Mouse (Mus musculus) embryo, embryonic 11.5 days (tissue): ENCODE results near the gene Alk.
"Not testable (repeated sequence)": the region's sequence is repeated elsewhere in the genome, so short reads cannot be mapped to it uniquely, and the experiment has no call there.

Experiments used
- DNase-seq: peaks from one replicate; pipeline ENCODE4 v3.0.0-alpha.2; 2012; ENCODE audit warnings: low read depth, low spot score

The Alk gene

DNA sequence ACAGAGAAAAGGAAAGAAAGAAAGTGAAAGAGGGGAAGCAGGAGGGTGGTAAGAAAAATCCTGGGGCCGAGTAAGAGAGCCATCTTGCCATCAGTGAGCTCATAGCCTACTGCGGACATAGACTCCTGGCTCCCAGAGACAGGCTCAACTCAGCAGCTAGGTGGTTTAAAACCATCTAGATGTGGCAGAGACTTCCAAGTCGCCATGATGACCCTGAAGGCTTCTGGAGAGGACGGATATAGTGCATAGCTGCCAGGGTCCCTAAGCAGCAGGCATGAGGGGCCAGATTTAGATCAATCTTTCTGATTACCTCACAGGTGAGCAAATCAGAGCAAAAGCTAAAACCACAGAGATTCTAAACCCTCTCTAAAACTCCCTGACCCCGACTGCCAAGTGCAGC, 76.9 kb downstream of the Alk start:
- DNase-seq = no peak

- DNase-seq = no peak
These were observed 78.1 kb downstream of the Alk start for GRCm38 (mm10) chr17:72526356-72526755.

- no peak for DNase-seq
These were observed 79.6 kb downstream of the Alk start for GRCm38 (mm10) chr17:72524839-72525238.

- no peak for DNase-seq
These were observed 81.4 kb downstream of the Alk start for GRCm38 (mm10) chr17:72523006-72523405.

DNA sequence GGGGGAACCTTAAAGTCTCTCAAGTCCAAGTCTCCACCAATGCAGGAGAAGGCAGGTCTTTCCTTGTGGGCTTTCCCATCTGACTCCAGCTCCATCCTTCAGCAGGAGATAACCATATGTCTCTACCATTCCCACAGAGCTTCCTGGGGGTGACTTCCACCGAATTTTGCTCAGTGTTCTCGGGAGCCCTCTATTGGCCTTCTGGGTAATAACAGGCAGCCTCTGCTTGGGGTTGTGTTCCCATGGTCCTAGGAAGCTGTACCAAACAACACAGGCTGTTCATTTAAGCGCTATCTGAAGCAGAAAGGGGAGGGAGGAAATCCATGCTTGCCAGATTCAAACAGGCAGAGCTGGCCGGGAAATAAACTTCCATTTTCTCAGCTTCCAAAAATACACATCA, 82.0 kb downstream of the Alk start:
- peak; percentile 31 for DNase-seq

DNA sequence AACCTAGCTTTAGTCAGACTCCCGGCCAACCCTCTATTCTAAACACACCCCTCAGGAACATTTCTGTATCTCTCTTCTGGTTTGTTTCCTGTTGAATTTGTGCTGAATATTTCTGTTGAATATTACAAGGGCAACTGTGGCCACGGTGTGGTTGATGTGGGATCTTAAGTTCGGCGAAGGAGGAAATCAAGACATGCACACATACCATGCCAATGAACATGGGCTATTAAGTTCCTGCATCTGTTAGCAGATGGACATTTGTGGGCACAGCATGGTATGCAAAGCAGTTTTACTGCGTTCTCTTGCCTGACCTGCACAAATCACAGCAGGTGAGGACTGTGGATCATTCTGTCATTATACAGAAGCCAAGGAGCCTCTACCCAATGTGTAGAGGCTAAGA, 83.1 kb downstream of the Alk start:
- no peak for DNase-seq

DNA sequence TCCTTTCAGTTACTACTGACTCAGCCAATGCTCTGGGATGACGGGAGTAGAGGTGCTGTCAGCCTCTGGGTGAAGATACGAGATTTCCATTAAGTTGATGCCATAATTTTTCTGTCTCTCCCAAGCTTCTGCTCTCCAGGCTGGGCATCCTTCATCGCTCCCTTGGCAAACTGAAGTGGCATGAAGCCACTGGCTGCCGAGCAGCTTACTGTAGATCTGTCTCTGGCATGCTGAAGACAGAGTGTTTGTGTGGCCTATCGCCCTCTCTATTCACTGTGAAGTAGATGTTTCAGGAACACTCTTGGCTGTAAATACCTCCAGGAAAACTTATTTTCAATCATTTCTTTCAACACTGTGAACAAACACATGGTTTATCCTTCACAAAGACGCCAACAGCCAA, 93.7 kb downstream of the Alk start:
- DNase-seq = no peak

GRCm38 (mm10) chr17:72508678-72509394, 95.6 kb downstream of the Alk start:
- DNase-seq = no peak

- DNase-seq = no peak
These were observed 99.2 kb downstream of the Alk start for GRCm38 (mm10) chr17:72505213-72505612.

DNA sequence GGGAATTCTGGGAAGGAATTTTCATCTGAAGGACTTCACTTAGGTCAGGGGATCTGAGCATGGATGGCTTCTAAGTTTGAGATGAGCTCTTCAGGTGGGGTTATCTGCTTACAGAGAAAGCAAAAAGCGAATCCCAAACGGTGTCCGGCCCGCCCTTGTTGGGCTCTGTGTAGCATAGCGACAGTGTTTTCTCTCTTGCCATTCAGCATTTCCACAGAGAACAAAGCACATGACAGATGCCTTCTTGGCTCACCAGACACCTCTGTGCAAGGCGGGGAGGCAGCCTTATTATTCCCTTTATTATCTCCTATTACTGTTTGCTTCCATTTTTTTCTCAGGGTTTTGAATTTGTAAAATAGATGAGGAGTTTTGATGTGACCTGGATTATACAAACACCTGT, 99.8 kb downstream of the Alk start:
- no peak for DNase-seq

GRCm38 (mm10) chr17:72495395-72495794, 109.0 kb downstream of the Alk start:
- DNase-seq = no peak

DNA sequence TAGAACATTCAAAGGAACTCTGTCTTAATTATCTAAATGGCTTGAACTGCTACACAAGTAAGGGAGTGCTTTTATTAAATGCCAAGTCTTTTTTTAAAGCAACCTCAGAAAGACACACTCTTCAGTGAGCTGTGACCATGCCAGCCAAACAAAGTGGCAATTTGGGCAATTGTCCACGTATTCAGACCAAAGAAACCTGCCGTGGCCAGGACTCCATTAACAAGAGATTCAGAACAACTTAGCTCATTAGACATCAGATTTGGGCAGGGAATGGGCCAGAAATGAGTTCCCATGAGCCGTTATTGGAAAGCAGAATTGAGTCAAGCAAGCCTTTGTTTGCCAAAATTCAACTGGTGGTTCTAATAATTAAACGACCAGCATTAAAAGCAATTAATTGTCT, 118.8 kb downstream of the Alk start:
- DNase-seq = no peak

- not testable (repeated sequence) for DNase-seq
These were observed 125.2 kb downstream of the Alk start for GRCm38 (mm10) chr17:72479260-72479659.

GRCm38 (mm10) chr17:72477889-72478405, 126.5 kb downstream of the Alk start:
- no peak for DNase-seq

GRCm38 (mm10) chr17:72476956-72477355, 127.5 kb downstream of the Alk start:
- DNase-seq = no peak

DNA sequence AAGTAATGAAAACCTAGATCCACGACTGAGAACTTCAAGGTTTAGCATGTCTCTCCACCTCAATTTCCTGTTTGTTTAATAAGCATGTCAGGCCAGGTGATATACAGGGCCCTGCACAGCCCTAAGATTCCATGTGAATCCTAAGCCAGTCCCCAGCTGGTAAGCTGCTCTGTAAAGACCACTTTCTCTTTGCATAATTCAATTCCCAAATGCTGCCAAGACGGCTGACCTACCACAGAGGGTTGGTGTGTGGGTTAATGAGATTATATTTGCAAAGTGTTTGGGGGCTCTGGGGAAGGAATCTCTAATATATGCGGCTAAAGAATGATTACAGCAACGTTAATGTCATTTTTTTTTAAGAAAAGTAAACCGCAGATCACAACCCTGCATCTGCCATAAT, 130.3 kb downstream of the Alk start:
- DNase-seq = no peak

DNA sequence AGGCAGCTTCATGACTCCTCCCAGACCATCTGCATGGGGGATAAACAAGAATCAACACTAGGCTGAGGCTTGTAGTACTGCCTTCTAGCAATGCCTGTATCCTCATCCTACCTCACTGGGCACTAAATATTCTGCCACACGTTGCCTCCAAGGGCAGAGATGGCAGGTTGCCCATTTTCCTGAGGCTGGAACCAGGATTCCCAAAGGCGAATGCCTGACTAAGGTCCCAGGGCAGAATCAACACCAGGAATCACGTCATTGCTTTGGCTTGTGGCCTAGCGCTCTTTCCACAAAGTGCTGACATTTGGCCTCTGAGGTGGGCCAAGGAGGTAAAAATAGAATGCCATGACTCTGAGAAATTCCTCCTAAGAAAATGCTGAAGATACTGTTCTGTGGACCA, 155.9 kb downstream of the Alk start:
- DNase-seq = no peak

GRCm38 (mm10) chr17:72445204-72446177, 158.9 kb downstream of the Alk start:
- no peak for DNase-seq

DNA sequence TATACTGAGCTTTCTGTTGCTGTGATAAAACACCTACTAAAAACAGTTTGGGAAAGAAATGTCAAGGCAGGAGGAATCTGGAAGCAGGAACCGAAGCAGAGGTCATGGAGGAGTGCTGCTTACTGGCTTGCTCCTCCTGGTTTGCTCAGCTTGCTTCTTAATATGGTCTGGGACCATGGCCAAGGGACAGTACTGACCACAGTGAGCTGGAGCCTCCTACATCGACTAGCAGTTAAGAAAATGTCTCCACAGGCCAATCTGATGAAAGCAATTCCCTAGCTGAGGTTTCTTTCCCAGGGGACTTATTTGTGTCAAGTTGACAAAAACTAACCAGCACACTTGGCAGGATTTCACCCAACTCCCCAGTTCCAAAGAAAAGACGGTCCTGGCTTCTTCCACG, 187.0 kb downstream of the Alk start:
- DNase-seq = no peak

- no peak for DNase-seq
These were observed 189.8 kb downstream of the Alk start for GRCm38 (mm10) chr17:72414676-72415075.

DNA sequence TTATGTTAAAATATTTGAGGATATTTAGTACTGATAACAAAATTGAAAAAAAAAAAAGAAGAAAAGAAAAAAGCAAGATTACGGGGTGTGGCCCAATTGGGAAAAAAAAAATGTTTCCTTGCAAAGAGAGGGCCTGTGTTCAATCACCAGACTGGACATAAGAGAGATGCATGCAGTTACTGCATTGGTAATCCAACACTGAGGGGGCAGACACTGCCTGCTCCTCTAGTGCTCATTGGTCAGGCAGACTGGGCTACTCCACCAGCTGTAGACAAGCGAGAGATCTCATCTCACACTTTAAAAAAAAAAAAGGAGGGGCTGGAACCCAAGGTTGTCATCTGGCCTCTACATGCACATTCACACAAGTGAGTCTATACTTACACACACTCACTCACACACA, 199.6 kb downstream of the Alk start:
- DNase-seq = no peak

DNA sequence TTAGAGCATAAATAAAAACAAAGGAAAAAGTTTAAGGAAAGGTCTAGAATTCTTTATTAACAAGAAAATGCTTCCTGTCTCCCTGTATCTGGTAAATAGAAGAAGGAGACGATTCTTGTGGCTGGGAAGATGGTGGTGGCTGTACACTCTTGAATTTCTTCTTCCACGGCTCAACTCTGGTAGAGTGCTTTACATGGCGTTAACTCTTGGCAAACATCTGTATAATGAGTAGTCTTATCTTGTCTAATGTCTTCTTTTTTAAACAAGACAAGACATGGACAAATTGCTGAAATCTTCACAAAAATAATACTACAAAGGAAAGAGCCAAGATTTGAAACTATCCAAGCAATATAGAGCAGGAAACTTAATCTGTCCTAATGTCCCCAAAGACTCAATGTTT, 202.6 kb downstream of the Alk start:
- no peak for DNase-seq

DNA sequence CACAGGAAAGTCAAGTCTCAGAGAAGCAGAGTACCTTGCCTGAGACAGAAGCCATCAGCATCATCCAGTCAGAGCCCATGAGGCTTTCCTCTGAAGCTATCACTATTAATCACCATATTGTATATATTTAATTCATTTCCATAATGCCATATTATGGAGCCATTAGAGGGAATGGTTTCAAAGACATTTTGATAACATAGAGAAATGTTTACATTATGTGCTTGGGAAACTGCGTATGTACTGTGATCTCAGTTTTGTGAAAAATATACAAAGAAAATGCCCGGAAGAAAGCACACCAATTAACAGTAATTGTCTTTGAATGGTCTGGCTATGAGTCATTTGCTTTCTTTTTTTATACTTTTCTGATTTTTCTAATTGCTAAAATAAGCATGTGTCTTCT, 203.1 kb downstream of the Alk start:
- no peak for DNase-seq
